Mouse (Mus musculus) stomach, embryonic 15.5 days (tissue): ENCODE results near the gene Mast3. TPM values are rescaled to one million over a fixed set of nuclear protein-coding genes. Genes with fewer than 3 reads are reported as not detected.

Experiments used
- microRNA-seq: library from miRNA; unstranded; fragments of <30 nt; microRNA quantifications from one replicate; pipeline ENCODE4, GENCODE M21; 2016
- polyA plus RNA-seq: library from polyadenylated mRNA; unstranded; fragments of >200 nt; fragmentation: Nextera tagmentation; extraction: Ambion mirVana; gene quantifications from 2 replicates; pipeline ENCODE4 v1.2.1, GENCODE M21; 2015

Gene Mast3
- polyA plus RNA-seq, 1 experiment from 2014 or later = 13.3 TPM

Small RNA genes within 50 kb of the gene (microRNA-seq; reads per million reads assigned to microRNA genes)
- not detected for gene Mir7240

Other genes with a start within 250 kb of the Mast3 start
- 127 and 133 TPM in 2 replicates for gene Isyna1, start 210.7 kb downstream of the Mast3 start, polyA plus RNA-seq
- gene Ssbp4, start 196.2 kb downstream of the Mast3 start, polyA plus RNA-seq = 104 and 117 TPM in 2 replicates
- 3.7 and 3.9 TPM in 2 replicates for gene Lrrc25, start 188.9 kb downstream of the Mast3 start, polyA plus RNA-seq
- 0.95 and 1.4 TPM in 2 replicates for gene Gdf15, start 172.6 kb downstream of the Mast3 start, polyA plus RNA-seq
- 49.9 and 57.9 TPM in 2 replicates for gene Pgpep1, start 144.7 kb downstream of the Mast3 start, polyA plus RNA-seq
- 271 and 297 TPM in 2 replicates for gene Lsm4, start 131.8 kb downstream of the Mast3 start, polyA plus RNA-seq
- 84.4 and 84.6 TPM in 2 replicates for gene Jund, start 106.1 kb downstream of the Mast3 start, polyA plus RNA-seq
- 0.04 TPM in 1 of 2 replicates, not detected in the other for gene Iqcn, start 101.6 kb downstream of the Mast3 start, polyA plus RNA-seq
- 1.1 and 1.9 TPM in 2 replicates for gene Gm3336, start 86.5 kb downstream of the Mast3 start, polyA plus RNA-seq
- gene Pde4c, start 81.3 kb downstream of the Mast3 start, polyA plus RNA-seq = 0.45 and 0.50 TPM in 2 replicates
- gene Rab3a, start 50.4 kb downstream of the Mast3 start, polyA plus RNA-seq = 20.9 and 24.0 TPM in 2 replicates
- gene Mpv17l2, start 44.1 kb downstream of the Mast3 start, polyA plus RNA-seq = 44.4 and 51.3 TPM in 2 replicates
- gene Pik3r2, start 28.3 kb downstream of the Mast3 start, polyA plus RNA-seq = 58.1 and 58.4 TPM in 2 replicates
- 0.26 and 0.43 TPM in 2 replicates for gene Il12rb1, start 3.4 kb upstream of the Mast3 start, polyA plus RNA-seq
- 6.5 and 7.0 TPM in 2 replicates for gene Arrdc2, start 34.7 kb upstream of the Mast3 start, polyA plus RNA-seq
- gene Kcnn1, start 58.2 kb upstream of the Mast3 start, polyA plus RNA-seq = 1.5 and 2.1 TPM in 2 replicates
- 90.9 and 91.3 TPM in 2 replicates for gene Ccdc124, start 68.9 kb upstream of the Mast3 start, polyA plus RNA-seq
- gene Slc5a5, start 87.7 kb upstream of the Mast3 start, polyA plus RNA-seq = 4.1 and 6.0 TPM in 2 replicates
- gene Rpl18a, start 92.4 kb upstream of the Mast3 start, polyA plus RNA-seq = 3,920 and 3,932 TPM in 2 replicates
- 39.5 and 44.7 TPM in 2 replicates for gene Map1s, start 100.9 kb upstream of the Mast3 start, polyA plus RNA-seq